Mouse (Mus musculus) thymus, postnatal 0 days (tissue): ENCODE data around the gene Cyp1b1. TPM values are rescaled to one million over a fixed set of nuclear protein-coding genes. Genes with fewer than 3 reads are reported as not detected.

Experiments used
- DNase-seq: peaks from one replicate; pipeline ENCODE4 v3.0.0-alpha.2; 2015; ENCODE audit warnings: low spot score
- polyA plus RNA-seq: library from polyadenylated mRNA; unstranded; fragments of >200 nt; fragmentation: Nextera tagmentation; extraction: Ambion mirVana; gene quantifications from 2 replicates; pipeline ENCODE4 v1.2.1, GENCODE M21; 2015

Cyp1b1 gene
- polyA plus RNA-seq, 1 experiment from 2014 or later: 2.7 TPM

- DNase-seq: no peak
Measured at GRCm38 (mm10) chr17:79653171-79653570, 61.7 kb downstream of the Cyp1b1 start.

Other genes with a start within 250 kb of the Cyp1b1 start
- gene Rmdn2, start 103.2 kb downstream of the Cyp1b1 start, polyA plus RNA-seq: 5.3 and 5.5 TPM in 2 replicates
- 130 and 146 TPM in 2 replicates for gene Atl2, start 181.1 kb upstream of the Cyp1b1 start, polyA plus RNA-seq